Mouse (Mus musculus) urinary bladder, postnatal 14 days (tissue): Measurements from ENCODE around the gene Csk.

Experiments used
- DNase-seq: peaks from one replicate; pipeline ENCODE4 v3.0.0; 2021; ENCODE audit warnings: low spot score

The Csk gene

GRCm38 (mm10) chr9:57657843-57658242 is 4.4 kb upstream of the Csk start:
- no peak for DNase-seq

- no peak for DNase-seq
These were observed 3.4 kb upstream of the Csk start for GRCm38 (mm10) chr9:57656631-57657350.

DNA sequence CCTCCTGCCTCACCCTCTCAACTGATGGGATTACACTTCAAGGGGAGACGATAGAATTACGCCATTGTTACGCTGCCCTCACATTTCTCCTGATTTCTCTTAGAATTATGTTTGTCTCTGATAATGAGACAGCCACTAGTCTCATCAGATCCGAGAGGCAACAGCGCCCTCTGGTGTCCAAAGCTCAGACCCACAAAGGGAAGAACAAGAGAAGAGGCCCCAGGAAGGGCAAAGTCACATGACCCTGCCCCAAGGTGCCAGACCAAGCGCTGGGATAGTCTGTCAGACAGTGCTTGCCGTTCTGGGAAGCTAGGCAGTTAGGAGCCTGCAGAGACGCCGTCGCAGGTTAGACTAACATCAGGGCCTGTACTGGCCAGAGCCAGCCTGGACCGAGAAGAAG is 2.3 kb upstream of the Csk start:
- peak; percentile 96 for DNase-seq

GRCm38 (mm10) chr9:57654966-57655365 is 1.5 kb upstream of the Csk start:
- DNase-seq = no peak

- no peak for DNase-seq
These were observed 576 bp downstream of the Csk start for GRCm38 (mm10) chr9:57652855-57653254.

DNA sequence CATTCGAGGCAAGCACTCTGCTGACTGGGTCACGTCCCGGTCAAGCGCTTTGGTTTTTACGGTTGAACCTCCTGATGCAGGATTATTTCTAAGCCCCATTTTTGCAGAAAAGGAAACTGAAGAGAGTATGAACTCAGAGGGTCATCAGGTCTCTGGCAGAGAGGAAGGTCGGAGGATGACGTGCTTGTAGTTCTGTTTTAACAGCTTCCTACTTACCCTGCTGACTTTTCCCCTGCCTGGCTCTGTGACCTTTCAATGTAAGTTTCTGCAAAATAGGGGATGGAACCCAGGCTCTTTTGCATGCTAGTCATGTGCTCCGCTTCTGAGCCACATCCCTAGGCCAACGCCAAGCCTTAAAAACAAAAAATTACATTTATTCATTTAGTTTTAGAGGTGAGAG is 1.1 kb downstream of the Csk start:
- DNase-seq = no peak

GRCm38 (mm10) chr9:57650786-57651311 is 2.6 kb downstream of the Csk start:
- DNase-seq = no peak

- DNase-seq = no peak
These were observed 3.2 kb downstream of the Csk start for GRCm38 (mm10) chr9:57650130-57650785.

DNA sequence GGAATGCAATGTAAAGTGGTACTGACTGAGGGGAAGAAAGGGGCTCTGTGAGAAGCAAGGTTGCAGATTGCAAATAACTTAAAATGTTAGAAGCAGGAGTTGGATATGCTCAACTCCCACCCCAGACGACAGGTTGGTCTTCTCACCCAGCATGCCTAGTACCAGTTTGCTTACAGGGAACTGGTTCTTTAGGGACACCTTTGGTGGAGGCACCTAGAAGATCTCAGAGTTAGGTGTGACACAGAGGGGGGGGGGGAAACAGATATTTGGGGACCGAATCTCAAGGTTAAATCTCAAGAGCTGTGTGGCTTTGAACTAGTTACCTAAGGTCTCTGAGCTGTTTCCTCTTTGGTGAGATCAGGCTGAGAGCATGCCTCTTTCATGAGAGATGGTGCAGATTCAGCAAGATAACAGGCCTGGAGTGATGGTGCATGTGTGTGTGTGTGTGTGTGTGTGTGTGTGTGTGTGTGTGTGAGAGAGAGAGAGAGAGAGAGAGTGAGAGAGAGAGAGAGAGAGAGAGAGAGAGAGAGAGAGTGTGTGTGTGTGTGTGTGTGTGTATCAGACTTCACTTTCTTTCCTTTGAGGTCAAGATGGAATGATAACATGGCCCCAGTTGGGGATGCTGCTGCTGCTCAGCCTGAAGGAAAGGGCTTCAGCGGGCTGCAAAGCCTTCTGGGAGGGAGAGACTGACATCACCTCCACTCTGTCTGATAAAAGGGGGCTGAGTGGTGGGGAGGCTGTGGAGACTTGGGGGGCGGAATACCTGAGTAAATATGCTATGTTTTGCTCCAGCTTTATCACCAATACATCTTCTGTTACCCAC is 5.9 kb downstream of the Csk start:
- DNase-seq = no peak

- DNase-seq = no peak
These were observed 6.8 kb downstream of the Csk start for GRCm38 (mm10) chr9:57646551-57647103.

DNA sequence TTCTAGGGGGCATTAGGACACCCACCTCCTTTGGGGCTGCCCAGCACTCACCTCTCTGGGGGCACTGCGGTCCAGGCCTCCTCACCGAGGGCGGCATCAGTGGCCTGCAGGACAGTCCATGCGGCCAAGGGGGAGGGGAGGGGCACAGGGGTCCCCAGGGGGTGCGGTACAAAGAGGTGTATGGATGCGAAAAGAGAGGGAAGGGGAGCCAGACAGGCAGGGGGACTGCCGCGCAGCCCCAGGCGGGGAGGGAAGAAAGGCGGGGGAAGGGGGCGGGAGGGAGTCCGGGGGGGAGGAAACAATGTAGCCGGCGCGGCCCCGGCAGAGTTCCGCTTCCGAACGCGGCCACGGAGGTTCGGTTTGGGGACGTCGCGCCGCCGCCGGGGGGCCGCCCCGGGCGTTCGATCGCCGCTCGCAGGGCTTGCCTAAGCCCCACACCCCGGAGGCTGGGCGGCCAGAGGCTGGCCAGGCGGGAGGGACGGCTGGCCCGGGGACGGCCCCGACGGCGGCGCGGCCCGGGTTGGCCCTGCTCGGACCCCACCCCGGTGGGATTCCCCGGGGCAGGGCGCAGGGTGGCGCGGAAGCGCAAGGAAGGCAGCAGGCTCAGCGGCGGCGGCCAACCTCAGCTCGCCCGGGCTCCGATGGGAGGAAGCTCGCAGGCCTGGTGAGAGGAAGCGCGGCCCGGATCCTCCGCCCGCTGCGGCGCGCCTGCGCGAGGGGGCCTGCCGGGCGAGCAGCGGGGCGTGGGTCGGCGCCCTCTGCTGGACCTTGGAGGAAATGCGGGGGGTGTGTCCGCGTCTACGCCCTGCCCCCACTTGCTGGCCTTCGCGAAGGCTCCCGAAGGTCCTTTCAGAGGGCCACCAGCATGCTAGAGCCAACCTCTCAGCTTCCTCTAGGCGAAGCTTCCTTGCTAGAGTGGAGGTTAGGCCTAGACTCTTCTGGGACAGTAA is 8.2 kb downstream of the Csk start:
- DNase-seq = peak; percentile 94

DNA sequence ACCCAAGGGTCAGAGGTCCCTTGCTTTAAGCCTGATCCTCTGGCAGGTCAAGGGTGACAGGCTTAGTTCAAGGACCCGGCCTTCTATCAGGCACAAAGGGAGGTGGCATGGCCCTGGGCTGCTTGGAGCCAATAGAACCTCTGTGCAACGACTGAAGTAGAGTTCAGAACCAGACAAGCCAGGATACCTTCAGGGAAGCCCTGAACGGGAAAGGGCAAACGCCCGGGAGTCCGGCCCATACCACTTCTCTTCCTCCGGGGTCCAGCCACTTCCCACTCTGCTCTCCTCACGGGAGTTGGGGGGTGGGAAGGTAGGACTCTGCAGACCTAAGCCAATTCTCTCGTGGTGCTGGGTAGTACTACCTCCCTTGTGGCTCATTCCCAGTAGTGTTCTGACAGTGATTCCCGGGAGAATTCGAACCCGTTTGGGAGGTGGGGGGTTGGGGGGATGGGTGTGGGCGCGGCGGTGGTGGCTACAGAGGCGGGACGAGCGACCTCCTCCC is 8.9 kb downstream of the Csk start:
- DNase-seq = no peak

GRCm38 (mm10) chr9:57643856-57644180 is 9.6 kb downstream of the Csk start:
- DNase-seq = no peak

DNA sequence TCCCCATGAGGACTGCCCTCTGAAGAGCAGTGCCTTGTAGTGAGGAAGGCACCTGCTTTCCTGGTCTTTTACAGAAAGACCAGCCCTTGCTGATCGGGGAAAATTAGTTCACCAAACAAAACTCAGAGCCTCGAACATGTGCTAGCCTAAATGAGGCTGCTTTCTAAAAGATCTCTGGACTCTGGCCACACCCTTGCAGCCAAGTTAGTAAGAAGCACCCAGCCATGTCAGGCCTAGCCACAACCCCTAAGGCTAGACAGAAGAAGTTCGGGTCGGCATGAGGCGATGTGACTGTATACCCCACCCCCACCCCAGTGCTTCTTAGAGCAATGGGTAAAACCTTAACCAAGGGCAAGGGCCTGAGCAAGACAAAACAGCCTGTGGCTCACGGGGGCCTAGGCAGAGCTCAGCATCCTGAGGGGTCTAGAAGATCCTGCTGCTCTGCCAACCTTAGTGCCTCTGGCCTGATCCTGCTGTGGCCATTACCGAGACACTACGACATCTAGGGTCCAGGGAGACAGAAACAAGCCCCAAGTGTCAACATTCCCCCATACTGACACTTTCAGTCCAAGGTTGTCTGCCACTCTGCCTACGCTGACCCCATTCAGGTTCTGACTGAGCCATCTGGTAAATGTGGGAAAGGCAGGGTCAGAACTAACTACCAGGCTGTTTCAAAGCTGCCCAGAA is 10.1 kb downstream of the Csk start:
- no peak for DNase-seq

DNA sequence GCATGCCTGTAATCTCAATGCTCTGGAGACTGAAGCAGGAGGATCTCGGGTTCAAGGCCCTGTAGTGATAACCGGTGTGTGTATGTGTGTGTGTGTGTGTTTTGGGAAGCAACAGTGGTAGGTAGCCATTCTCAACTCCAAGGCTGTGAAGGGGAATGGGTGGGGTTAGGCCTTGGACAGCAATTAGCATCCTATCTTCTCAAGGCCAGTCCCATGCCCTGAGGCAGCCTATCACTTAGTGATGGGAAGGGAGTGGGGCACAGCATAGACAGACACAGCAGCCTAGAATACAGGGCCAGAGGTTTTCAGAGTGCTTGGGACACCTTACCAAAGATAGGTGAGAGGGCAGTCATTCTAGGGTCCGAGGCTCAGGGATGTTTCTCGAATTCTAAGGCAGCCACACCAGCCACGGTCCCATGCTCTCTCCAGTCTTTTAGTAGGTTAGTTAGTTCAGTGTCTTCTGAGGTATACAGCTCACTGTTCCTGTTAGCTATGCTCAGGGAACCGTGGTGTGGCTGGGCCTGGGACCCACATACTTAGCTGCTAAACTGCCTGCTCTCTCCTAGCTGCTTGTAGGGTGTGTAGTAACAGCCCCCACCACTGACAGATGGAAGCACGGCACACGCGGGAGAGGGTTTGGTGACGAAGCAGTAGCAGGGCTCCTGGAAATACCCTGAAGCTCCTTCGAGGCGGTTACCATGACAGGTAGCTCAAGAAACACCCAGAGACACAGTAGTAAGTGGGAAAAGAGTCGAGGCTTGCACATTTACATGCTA is 11.5 kb downstream of the Csk start:
- no peak for DNase-seq

- no peak for DNase-seq
These were observed 12.4 kb downstream of the Csk start for GRCm38 (mm10) chr9:57641022-57641421.

- DNase-seq = peak; percentile 82
These were observed 13.0 kb downstream of the Csk start for GRCm38 (mm10) chr9:57640384-57640783.

GRCm38 (mm10) chr9:57639661-57640328 is 13.6 kb downstream of the Csk start:
- no peak for DNase-seq
